Mouse (Mus musculus): Measurements from ENCODE around the gene Lyst.
"Not testable (repeated sequence)": the region's sequence is repeated elsewhere in the genome, so short reads cannot be mapped to it uniquely, and the experiment has no call there.

The Lyst gene

GRCm38 (mm10) chr13:13590048-13591011 lies at the start of gene Lyst:
TSS of gene Lyst (plus strand) at chr13:13590397.
- DNase-seq (ENCODE audit: extremely low read depth, insufficient read length, low spot score): peak; percentile 95

GRCm38 (mm10) chr13:13543073-13543472 lies 47.1 kb upstream of the Lyst start:
- DNase-seq (ENCODE audit: extremely low read depth, insufficient read length, low spot score): not testable (repeated sequence)

DNA sequence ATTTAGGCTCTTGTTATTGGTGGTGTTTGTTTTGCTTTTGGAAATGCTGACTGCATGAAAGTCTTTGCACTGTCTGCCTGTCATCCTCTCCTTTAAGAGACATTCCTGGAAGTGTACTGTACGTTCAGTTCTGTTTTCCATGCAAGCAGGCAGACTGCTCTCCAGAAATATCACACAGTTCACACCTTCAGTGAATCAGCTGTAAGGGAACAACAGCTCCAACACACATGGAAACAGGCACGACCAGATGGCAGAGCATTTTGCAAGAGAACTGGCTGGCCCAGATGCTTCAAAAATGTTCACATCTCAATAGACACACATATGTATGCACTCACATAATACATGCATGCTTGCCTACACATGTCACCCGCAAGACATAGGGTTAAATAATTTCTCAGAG lies 43.4 kb upstream of the Lyst start:
- DNase-seq (ENCODE audit: extremely low read depth, insufficient read length, low spot score): no peak

DNA sequence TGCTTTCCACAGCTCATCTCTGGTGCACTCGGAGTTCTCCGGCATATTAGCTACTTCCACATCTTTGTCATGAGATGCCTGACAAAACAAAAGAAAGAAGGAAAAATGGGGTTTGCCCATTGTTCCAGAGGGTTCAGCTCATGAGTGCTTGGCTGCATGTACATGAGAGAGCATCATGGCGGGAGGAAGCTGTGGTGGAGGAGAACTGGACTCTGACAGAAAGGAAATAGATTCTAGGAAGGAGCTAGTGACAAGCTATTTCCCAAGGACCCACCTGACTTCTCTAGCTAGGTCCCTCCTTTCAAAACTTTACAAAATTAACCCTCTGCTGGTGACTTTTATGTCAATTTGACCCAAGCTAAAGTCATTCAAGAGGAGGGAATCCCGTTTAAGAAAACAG lies 42.3 kb upstream of the Lyst start:
- DNase-seq (ENCODE audit: extremely low read depth, insufficient read length, low spot score): no peak

GRCm38 (mm10) chr13:13548431-13549190 lies 41.6 kb upstream of the Lyst start:
- DNase-seq (ENCODE audit: extremely low read depth, insufficient read length, low spot score): no peak

- no peak for DNase-seq (ENCODE audit: extremely low read depth, insufficient read length, low spot score)
Observed at GRCm38 (mm10) chr13:13549687-13550660, 40.2 kb upstream of the Lyst start.

GRCm38 (mm10) chr13:13552020-13552419 lies 38.2 kb upstream of the Lyst start:
- DNase-seq (ENCODE audit: extremely low read depth, insufficient read length, low spot score): peak; percentile 41

- DNase-seq (ENCODE audit: extremely low read depth, insufficient read length, low spot score): no peak
Observed at GRCm38 (mm10) chr13:13553660-13554059, 36.5 kb upstream of the Lyst start.

- DNase-seq (ENCODE audit: extremely low read depth, insufficient read length, low spot score): no peak
Observed at GRCm38 (mm10) chr13:13555196-13555595, 35.0 kb upstream of the Lyst start.

GRCm38 (mm10) chr13:13557001-13557743 lies 33.0 kb upstream of the Lyst start:
- DNase-seq (ENCODE audit: extremely low read depth, insufficient read length, low spot score): no peak

DNA sequence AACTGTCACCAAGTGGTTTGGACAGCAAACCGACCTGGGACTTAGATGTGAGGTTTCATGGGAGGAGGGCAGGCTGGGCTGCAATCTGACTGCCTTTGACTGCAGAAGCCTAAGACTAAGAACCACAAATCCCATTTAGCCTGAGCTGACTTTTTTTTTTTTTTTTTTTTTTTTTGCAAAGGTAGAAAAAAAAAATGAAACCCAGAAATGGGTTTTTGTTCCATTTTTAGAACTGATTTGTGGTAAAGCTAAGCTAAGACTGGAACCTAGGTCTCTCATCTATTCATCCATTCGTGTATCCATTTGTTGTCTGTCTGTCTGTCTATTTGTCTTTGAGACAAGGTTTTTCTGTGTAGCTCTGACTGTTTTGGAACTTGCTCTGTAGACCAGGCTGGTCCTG lies 31.9 kb upstream of the Lyst start:
- no peak for DNase-seq (ENCODE audit: extremely low read depth, insufficient read length, low spot score)

- no peak for DNase-seq (ENCODE audit: extremely low read depth, insufficient read length, low spot score)
Observed at GRCm38 (mm10) chr13:13558900-13559299, 31.3 kb upstream of the Lyst start.

- no peak for DNase-seq (ENCODE audit: extremely low read depth, insufficient read length, low spot score)
Observed at GRCm38 (mm10) chr13:13562571-13562970, 27.6 kb upstream of the Lyst start.

- no peak for DNase-seq (ENCODE audit: extremely low read depth, insufficient read length, low spot score)
Observed at GRCm38 (mm10) chr13:13564116-13564515, 26.1 kb upstream of the Lyst start.

- DNase-seq (ENCODE audit: extremely low read depth, insufficient read length, low spot score): no peak
Observed at GRCm38 (mm10) chr13:13564541-13564940, 25.7 kb upstream of the Lyst start.

- DNase-seq (ENCODE audit: extremely low read depth, insufficient read length, low spot score): no peak
Observed at GRCm38 (mm10) chr13:13567640-13568039, 22.6 kb upstream of the Lyst start.

- DNase-seq (ENCODE audit: extremely low read depth, insufficient read length, low spot score): no peak
Observed at GRCm38 (mm10) chr13:13568824-13569223, 21.4 kb upstream of the Lyst start.

- no peak for DNase-seq (ENCODE audit: extremely low read depth, insufficient read length, low spot score)
Observed at GRCm38 (mm10) chr13:13569603-13570002, 20.6 kb upstream of the Lyst start.

DNA sequence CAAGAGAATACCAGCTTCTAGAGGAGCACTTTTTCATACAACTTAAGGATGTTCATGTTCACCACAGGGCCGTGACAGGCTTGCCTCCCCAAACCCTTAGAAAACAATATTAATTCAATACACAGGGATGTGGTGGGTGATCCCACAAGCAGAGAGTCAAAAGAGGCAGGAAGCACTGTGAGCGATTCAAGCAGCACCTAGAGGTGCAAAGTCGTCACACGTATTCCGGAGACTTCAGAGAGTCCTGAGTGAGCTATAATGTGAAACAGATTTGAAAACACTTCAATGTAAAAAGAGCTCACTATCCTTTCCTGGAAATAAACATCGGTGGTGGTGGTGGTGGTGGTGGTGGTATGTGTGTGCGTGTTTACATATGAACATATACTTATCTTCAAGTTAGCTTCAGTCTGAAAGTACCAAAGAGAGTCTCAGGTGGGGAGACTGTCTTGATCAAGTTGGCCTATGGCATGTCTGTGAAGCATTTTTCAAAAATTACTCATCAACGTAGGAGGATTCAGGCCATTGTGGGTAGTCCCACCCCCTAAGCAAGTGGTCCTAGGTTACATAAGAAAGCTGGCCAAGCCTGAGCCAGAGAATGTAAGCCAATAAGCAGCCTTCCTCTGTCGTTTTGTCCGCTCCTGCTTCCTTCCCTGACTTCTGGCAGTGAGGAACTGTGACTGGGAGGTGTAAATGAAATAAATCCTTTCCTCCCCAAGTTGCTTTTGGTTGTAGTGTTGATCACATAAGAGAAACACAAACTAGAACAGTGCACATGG lies 17.9 kb upstream of the Lyst start:
- no peak for DNase-seq (ENCODE audit: extremely low read depth, insufficient read length, low spot score)
